Mouse (Mus musculus) adrenal gland, adult (tissue): ENCODE data around the gene Epb41l4b.

Source experiments
- DNase-seq, 2 experiments: peaks; one replicate each; pipeline ENCODE4 v3.0.0; 2022 to 2023; ENCODE audit warnings: low spot score in 1 of 2; ENCODE audit not compliant: inconsistent age in 2 of 2

The Epb41l4b gene

DNA sequence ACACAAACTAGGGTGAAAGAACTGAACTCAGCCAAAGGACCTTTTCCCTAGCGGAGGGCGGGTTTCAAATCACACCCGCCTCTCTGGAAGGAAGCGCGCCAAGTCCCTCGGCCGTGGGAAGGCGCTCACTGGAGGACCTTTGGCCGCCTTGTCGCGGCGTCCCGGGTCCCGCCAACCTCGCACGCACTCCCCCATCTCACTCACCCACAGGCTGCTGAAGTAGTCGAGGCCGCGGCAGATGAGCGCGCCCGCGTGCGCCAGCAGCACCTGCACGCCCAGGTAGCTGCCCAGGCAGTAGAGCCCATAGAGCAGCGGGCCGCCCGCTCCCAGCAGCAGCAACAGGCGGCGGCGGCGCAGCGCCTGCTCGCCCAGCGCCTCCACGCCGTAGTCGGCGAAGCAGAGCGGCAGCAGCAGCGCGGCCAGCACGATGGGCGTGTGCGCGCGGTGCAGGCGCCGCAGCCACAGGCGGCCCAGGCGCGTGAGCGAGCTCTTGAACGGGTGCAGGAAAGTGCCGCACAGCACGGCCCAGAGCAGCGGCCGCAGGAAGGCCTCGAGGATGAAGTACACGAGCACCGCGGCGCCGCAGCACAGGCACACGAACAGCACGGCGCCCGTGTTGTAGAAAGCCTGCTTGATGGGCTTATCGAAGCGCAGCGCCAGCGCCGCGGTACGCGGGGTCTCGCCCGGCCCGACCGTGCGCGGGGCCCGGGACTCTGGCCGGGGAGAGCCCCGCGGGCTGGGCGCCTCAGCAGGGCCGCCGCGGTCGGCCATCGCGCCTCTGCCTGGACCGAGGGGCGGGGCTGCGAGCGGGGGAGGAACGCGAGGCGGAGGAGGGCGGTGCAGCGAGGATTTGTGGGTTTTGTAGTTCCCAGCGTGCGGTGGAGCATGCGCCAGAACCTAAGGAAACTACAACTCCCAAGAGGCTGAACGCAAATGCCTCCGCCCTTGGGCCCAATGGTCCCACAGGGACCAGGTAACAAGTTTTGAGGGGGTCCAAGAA, 196.3 kb downstream of the Epb41l4b start, which contains the start of gene Tmem245:
Gene Tmem245 (minus strand): TSS at position 797 of the 1,000 bp plus-strand sequence.
- peak; percentile 95 to 97 for DNase-seq

DNA sequence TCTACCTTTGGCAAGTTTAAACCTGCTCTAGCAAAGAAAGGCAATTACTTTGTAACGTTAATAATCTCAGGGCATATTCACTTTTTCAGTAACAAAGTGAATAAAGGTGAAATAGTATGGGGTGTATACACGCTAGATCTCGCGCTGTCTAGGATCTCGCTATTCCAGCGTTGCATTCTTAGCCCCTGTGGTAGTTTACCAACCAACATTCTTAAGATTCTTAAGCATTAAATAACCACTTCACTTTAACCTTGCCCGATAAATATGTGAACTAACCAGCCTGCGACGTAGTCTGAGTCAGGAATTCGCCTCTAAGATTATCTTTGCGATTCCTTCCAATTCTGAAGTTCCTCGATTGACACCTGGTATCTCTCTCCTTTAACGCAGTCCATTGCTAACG, 197.1 kb downstream of the Epb41l4b start:
- no peak for DNase-seq

DNA sequence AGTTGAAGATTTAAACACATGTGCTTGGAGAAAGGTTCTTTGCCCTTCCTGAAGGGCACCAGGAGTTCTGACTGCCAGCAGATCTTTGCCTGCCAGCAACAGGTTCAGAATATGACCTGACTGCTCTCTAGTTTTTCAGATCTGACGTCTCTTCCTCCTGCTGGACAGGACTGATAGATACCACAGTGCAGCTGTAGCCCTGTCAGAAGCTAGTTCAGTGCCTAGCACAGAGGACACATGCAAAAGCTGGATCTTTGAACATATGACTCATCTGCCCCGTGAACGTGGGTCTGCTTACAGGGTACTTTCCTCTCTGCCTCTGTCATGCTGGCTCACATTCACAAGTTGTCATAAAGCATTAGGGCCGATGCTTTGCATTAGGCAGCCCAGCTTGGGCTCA, 199.0 kb downstream of the Epb41l4b start:
- DNase-seq, result peak; percentile 53 to 72

DNA sequence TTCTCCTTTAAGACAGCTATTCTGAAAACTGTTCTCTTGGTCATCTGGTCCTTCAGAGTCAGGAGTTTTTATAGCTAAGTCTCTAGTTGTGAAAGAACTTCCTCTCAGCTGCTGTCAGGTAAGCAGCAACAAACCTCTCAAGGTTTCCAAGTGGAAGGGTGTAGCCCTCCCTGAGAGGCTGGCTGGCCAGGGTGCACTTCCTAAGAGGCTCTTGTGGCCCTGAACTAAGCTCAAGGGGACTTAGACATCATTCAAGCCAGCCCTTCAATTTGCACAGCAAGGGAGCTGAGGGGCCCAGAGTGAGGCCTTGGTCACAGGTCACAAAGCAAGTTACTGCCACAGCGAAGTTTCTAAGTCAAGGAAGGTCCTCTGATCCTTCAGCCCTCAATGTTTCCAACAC, 200.0 kb downstream of the Epb41l4b start:
- DNase-seq, result no peak

DNA sequence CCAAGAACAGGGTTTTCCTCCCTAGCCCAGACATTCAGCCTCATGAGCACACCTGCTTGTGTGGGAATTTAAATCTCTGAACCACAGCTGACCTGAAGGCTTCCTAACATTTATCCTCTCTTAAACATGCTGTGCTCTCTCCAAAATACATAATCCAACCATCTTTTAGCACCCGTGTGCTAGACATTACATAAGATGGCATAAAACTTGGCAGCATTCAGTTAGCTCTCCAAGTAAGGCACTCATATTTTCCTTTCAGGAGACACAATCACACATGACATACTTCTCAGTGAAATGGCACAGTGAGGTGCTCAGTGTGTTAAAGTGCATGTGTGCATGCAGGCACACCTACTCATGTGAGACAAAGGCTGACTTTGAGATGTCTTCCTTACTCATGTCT, 200.7 kb downstream of the Epb41l4b start:
- no peak for DNase-seq
